Mouse (Mus musculus) left cerebral cortex, postnatal 10 days (tissue): ENCODE data around the gene Phactr3. TPM values are rescaled to one million over a fixed set of nuclear protein-coding genes. Genes with fewer than 3 reads are reported as not detected.
"Not testable (repeated sequence)": the region's sequence is repeated elsewhere in the genome, so short reads cannot be mapped to it uniquely, and the experiment has no call there.

ENCODE experiments used
- DNase-seq, 2 experiments: peaks; one replicate each; pipeline ENCODE4 v3.0.0; 2021 to 2022; ENCODE audit warnings: low spot score in 2 of 2, mixed read lengths in 1 of 2; ENCODE audit errors: extremely low spot score in 1 of 2
- intact Hi-C: fragments of 180-260 bp; cut with DNase I; formaldehyde crosslinking; loops from one replicate; pipeline ENCODE4 v1.15.1; 2025
- total RNA-seq, 2 experiments: library from RNA; stranded (reverse); gene quantifications; 2 replicates each; pipeline ENCODE4 v1.2.3; 2021

Gene Phactr3
- total RNA-seq = 100 to 1,000 TPM; 139 to 146 TPM

DNA sequence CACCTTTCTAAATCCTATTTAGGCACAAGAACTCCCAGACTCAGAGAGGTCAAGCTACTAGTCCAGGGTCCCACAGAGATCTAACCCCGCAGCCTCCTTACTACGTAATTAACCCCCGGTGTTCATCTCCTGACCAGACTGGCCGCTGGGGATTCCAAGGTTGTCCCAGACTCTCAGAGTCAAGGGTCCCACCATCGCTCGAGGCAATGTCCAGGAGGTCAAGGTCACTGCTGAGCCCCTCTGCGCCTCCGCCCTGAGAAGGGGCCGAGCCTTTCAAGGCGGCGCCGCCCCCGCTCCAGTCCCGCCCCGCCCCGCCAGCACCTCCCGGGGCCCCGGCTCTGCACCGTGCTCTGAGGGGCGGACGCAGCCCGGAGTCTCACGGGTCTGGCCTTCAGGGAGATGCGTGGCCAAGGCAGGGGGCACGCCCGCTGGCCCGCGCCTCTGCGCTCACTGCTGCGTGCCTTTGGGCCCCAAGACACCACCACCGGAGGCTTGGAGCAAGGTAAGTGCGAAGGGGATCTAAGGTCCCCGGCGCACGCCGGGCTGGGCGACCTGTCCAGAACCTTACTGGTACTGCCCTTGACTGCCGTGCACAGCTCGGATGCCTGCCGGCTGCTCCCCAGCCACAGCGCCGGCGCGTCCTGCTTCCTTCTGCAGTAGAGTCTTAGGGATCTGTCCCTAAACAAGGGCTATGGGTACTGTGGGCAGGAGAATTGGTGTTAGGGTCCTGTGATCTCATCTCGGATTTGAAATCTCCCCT lies at the start of gene Phactr3:
Gene Phactr3, plus strand, starts transcription at position 175 of the 760 bp plus-strand sequence.
- intact Hi-C loops = no loop called here
- DNase-seq = peak in 1 of 2 experiments; percentile 39

DNA sequence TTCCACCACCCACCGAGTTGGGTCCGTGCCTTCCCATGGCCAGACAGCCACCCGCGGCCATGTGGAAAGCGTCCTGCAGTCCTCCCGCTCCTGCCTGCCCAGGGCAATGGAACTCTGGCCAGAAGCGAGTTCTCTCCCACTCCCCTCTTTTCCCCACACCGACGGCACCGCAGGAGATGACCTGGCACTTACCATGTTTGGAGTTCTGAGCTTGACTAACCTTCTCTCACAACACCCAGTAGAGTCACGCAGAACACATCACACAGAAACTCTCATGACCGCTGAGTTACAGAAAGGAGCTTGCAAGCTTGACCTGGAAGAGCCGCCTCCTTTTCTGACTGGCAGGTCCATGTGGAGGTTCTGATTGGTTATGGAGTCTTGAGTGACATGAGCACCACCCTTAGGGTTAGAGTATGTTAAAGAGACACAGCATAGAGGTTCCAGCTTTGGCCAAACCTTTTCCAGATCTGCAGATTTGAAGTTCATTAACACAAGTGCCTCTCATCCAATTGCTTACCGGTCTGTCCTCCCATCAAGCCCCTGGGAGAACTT lies 40.5 kb upstream of the Phactr3 start, which contains the start of gene Zfp931:
Gene Zfp931, minus strand, starts transcription at position 311 of the 552 bp plus-strand sequence.
- DNase-seq, intact Hi-C loops: not testable (repeated sequence)

DNA sequence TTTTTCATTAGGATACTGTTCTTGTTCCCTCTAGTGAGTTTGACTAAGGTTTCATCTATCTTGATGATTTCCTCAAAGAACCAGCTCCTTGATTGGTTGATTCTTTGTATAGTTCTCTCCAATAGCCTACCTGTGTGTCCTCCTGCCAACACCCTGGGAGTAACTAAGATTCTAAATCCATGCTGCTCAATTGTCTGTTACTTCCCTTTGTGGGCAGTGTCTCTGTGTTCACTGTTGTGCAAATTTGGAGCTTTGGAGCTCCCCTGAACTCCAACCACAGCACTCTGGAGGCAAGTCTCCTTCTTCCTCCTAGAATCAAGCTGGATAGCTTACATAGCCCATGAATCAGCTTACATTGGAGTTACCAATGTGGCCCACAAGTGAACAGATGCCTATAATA lies 29.2 kb upstream of the Phactr3 start:
- intact Hi-C loops = no loop called here
- no peak for DNase-seq

DNA sequence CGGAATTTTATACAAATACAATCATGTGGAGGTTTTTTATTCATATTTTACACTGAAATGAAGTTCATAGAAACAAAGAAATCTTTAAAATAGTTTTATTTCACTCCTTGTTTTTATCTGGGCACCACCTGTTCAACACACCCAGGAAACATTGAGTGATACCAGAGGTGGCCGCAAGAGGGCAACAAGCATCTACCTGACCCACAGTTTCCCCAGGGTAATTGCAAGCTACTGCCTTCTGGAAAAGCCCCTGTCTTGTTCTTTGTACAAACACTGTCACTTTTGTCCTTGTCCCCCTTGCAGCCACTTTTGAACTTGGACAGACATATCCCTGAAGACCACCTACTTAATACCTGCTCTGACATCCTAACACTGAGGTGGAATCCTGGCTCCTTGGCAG lies 20.8 kb upstream of the Phactr3 start:
- intact Hi-C loops = loop anchor here (5.0 kb wide), 1 partner anchor 239 kb away; no protein-coding TSS in a partner anchor
- DNase-seq = peak; percentile 32 to 42

DNA sequence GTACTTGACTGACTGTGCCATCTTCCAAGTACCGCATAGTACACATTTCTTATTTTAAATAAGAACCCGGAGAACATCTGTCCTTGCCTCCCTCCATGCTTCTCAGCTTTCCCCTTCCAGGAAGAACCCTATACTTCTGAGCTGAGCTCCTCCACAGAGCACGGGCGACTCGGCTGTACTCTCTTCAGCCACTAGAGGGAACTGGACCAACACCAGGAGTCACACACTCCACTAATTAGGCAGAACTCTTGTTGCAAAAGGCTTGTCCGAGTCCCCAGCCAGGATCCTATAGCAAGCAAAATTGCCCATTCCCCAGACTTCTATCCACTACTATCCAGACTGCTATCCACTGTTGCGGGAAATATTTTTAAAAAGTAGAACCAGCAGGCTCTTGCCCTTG lies 16.8 kb upstream of the Phactr3 start:
- intact Hi-C loops = no loop called here
- DNase-seq = peak; percentile 36 to 62

DNA sequence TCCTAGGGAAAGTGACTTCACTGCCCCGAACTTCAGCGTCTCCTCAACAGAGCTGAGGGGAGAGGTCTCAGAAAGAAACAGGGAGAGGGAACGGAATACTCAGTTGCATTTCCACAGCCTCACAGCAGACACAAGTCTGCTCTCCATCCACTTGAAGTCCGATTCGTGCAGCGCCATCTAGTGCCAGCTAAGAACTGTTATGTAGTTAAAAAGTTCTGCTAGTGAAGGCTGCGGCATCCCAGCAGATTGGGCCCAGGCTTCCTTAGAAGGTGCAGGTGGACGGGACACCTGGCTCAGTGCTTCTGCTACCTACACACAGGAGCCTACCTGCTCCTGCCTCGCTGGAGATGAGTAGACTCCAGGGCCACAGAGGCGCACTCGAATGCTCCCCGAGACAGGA lies 829 bp upstream of the Phactr3 start:
- DNase-seq = peak; percentile 63 to 67
- intact Hi-C loops = no loop called here

DNA sequence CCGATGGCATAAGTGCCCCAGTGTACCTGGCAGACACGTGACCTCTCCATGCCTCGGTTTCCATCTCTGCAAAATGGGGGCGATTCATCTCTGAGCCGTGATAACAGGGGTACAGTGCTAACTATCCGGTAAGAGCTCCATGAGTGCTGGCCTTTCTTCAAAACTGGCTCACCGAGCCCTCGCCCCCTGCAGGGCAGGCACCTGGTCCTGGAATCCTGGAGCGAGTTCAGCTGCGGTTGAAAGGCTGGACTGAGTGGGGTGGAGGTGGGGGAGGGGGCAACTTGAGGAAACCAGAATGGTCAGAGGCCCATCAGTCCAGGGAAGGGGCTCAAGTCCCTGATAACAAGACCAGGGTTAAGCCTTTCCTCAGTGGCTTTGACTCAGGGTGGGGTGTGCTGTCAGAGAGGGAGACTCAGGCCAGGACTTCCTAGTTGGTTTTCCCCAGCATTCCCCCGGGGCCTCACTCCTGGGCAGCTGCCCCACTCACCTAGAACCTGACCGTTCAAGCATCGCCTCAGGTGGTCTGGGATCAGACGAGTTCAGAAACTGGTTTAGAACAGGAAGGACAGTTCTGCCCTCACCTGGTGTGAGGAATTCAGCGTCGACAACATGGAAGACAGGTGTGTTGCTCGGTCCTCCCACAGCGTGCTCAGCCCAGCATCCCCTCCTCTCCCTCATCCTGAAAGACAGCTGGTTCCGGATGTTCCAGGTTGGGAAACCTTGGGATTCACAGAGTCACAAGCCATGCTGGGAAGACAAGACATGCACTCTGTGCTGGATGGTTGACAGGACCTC lies 983 bp downstream of the Phactr3 start:
- DNase-seq = peak in 1 of 2 experiments; percentile 39
- intact Hi-C loops = no loop called here

DNA sequence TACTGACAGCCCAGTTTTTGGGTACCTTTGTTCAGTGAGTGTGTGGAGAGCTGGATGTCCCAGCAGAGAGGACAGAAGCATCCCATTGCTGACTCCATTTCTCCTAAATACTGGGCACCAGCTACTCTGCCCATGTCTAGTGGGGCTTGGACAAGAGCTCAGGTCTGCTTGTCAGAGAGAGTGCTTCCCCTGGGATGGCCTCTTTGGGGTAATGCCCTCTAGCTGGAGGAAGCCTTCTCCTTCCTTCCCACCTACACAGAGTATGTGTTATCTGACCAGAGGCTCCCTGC lies 1.5 kb downstream of the Phactr3 start:
- intact Hi-C loops = no loop called here
- DNase-seq = no peak

DNA sequence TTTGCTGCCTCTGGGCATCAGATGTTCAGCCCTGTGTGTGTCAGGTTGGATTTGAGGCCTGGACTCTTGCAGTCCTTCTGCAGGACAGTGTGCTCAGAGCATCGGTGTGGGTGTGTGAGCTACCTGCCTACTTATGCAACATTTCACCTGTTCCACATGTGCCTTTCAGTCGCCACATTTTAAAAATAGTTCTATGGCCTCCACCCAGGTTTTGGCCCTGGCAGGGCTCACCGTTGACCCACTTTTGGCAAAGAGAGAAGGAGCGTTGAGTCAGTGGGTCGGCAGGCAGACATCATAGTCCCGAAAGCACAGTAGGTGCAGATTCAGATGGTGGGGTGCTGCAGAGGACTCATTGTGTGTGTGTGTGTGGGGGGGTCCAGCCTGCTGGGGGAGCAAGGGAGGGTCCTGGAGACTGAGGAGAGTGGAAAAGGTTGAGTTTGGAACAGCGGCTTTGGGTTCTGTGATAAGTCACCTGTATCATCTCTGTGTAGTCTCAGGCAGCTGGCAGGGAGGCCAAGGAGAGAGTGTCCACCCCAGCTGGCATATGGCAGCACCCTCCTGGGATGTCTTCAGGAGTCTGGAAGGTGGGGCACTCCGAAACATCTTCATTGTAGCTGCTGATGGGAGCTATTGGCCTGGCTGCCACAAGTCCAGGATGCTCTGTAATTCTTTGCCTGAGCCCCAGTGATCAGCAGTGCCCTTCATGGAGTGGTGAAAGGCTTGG lies 2.0 kb downstream of the Phactr3 start:
- DNase-seq = no peak
- intact Hi-C loops = no loop called here

DNA sequence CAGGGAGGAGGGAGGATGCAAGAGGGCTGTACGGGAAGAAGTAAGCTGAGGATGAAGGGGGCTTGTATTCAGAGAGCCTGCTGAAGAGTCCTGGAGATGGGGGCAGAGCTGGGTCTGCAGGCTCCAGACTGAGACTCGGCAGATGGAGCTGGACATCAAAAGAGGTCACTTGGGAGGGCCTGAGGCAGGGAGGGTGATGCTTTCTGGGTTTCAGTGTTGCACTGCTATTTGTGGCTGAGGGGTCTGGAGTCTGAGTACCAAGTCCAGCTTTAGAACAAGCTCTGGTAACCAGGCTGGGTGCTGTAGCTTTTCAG lies 2.6 kb downstream of the Phactr3 start:
- DNase-seq = no peak

DNA sequence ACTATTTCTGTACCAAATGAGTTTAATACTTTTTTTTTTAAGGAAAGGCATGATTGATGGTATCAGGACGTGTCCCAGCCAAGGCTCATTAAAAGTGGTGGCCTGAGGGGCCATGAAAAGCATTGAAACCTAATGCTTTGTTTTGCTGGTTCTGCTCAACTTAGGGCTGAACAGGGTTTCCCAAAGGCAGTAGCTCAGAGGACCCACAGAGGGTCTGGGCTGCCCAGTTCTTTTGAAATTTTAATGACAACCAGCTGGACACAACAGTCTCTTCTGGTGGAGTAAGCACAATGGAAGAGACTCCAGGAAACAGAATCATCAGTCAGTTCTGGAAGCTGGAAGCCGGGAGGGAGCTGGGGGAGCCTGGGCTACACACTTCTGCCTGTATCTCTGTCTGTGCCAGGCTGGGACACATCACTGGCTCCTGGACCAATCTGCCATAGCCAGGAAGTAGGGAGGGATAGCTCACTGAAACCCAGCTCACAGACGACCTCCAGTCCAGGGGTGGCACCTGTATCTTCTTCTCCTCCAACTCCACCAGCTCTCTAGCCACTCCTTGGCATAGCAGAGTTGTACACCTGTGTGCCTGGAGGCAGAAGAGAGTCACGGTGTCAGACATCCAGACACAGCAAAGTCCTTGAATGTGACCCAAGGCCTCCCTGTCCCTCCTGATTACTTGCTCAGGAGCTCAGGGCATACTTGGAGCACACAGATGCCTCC lies 3.3 kb downstream of the Phactr3 start:
- DNase-seq = no peak

More for the DNA sequence above, 2.6 kb downstream of the Phactr3 start:
- intact Hi-C loops = no loop called here

DNA sequence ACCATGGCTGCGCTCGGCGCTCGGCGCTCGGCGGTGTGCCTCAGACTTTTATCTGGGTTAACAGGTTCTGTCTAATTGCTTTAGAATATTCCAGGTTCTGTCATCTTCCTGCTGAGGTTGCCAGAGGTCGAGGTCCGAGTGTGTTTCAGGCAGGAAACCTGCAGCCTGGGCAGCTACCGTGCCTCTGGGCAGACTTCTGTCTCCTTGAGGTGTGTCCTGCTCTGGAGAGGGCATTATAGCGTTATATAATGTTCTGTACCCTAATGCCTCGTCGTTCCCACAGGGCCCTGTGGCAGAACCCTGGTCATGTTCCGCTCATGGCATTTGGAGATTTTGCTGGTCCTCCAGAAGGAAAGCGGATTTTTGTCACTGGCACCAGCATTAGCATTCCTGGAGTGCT lies 4.7 kb downstream of the Phactr3 start:
- intact Hi-C loops = no loop called here
- no peak for DNase-seq

More for the DNA sequence above, 3.3 kb downstream of the Phactr3 start:
- intact Hi-C loops = no loop called here

DNA sequence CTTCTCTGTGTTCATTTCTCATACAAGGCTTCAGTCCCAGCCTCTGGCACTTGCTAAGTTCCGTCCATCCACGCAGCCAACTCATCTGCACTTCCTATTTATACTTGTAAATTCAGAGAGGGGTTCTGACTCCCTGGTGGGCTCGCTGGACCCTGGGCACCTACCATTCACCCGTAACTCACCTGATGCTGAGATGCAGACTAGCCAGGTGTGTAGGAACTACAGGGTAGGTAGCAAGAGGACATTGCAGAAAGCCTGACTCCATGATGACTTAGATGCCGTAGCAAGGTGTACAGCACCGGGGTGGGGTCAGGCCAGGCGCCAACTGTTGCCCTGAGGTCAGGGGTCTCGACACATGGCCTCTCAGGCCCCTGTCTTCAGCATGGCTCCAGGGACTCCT lies 6.7 kb downstream of the Phactr3 start:
- DNase-seq = peak in 1 of 2 experiments; percentile 35
- intact Hi-C loops = no loop called here

DNA sequence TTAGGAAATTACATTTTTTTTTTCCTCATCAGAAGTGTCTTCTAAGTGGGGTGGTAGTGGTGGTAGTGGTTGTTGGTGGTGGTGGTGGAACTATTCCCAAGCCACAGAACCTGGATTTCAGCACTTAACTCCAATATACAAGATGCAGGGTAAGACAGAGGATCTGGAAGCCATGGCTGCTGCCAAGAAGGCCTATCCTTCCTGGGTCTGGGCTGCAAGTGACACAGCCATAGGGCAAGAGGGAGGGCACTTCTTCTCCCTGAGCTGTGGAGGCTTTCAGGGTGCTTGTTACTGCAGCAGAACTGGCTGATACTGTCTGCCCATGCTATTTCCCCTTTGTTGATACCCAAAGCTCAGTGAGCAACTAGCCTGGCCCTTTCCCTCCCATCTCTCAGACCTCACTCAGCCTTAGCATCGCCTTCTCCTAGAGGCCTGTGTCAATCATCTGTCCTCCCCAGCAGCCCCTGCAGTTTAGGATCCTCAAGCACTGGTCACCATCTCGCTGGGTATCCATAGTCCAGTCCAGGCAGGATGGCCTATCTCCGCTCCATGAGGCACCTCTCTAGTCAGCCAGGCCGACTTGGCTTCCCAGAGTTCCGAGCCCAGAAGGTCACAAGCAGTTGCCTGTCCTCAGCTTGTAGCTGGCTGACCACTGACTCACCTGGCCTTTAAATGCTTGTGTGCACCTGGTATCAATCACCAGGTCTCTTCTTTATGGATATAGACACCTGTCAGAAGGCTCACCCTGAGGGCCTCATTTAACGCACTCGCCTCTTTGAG lies 7.5 kb downstream of the Phactr3 start:
- no peak for DNase-seq
- intact Hi-C loops = no loop called here

DNA sequence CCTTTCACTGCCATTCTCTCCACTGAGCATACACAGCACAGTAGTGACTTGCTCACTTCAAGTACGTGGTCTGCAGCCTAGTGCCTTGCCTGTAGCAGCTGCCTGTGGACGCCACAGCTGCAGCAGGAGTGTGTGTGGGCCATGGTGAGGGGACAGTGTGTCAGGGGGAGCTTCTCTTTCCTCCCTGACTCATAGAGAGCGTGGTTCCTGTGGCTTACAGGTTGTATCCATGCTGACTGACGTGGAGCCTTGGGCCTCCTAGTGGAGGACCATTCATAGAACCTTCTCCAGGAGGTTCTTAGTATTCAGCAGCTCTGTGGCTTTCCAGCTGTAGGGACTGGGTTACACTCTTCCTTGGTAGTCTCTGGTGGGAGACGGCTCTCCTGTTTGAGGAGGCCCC lies 9.8 kb downstream of the Phactr3 start:
- intact Hi-C loops = no loop called here
- no peak for DNase-seq

DNA sequence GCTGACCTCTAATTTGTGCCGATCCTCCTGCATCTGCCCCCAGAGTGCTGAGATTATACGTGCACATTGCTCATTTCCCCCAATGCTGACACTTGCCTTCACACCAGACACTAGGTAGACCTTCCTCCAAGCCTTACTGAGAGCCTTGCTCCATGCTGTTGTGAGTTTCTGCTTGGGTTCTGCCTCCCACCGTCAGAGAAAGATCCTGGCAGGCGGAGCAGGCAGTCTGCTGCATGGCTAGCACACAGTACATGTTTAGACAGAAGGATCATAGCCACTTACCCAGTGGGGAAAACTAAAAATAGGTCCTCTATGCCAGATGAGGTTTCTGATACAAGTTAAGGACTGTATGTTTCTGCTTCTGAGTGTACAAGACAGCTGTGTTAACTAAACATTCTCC lies 10.4 kb downstream of the Phactr3 start:
- DNase-seq = peak in 1 of 2 experiments; percentile 33

DNA sequence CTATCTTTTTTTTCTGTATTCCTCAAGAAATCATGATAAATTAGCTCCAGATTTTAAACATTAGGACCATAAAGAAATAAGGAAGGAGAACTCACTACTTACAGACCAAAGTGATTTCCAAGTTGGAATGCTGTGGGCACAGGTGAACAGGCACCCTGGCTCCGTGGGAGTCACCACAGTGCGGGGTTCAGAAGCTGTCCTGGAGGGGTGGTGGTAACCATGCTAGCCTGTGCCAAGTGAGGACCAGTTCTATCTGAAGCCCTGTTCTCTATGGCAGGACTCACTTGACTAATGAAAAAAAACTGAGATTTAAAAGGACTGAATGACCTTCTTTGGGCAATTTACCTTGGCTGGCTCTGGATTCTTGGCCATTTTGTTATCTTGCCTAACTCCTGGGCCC lies 10.9 kb downstream of the Phactr3 start:
- intact Hi-C loops = no loop called here

More for the DNA sequence above, 10.4 kb downstream of the Phactr3 start:
- intact Hi-C loops = no loop called here

DNA sequence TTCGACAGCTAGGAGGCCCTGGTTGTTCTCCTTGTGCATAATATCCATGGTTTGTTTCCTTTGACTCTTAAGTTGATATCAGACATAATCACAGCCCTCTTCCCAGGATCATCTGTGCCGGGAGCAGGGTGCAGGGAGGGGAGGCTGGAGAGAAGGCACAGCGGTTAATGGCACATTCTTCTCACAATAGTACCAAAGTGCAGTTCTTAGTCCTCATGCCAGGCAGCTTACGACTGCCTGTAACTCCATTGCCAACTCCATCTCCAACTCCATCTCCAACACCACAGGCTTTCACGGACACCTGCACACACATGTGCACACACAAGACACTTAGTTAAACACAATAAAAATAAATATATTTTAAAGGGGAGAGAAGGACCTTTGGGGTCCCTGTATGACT lies 11.8 kb downstream of the Phactr3 start:
- DNase-seq = no peak
- intact Hi-C loops = no loop called here

More for the DNA sequence above, 10.9 kb downstream of the Phactr3 start:
- DNase-seq = no peak
